Mouse (Mus musculus) neural tube, embryonic 11.5 days (tissue): ENCODE measurements around the gene Vmn2r13. TPM values are rescaled to one million over a fixed set of nuclear protein-coding genes. Genes with fewer than 3 reads are reported as not detected.

Experiments
- polyA plus RNA-seq: library from polyadenylated mRNA; unstranded; fragments of >200 nt; fragmentation: Nextera tagmentation; extraction: Ambion mirVana; gene quantifications from 2 replicates; pipeline ENCODE4 v1.2.1, GENCODE M21; 2014

Vmn2r13 gene
- polyA plus RNA-seq, 1 experiment from 2014 or later = not detected

Other genes with a start within 250 kb of the Vmn2r13 start
- gene Vmn2r10, start 185.7 kb downstream of the Vmn2r13 start, polyA plus RNA-seq = not detected in 2 replicates
- gene Vmn2r11, start 132.6 kb downstream of the Vmn2r13 start, polyA plus RNA-seq = not detected in 2 replicates
- not detected in 2 replicates for gene Vmn2r12, start 94.2 kb downstream of the Vmn2r13 start, polyA plus RNA-seq
- gene Vmn2r14, start 32.5 kb upstream of the Vmn2r13 start, polyA plus RNA-seq = not detected in 2 replicates
- gene Vmn2r15, start 105.4 kb upstream of the Vmn2r13 start, polyA plus RNA-seq = not detected in 2 replicates
- gene Vmn2r16, start 138.0 kb upstream of the Vmn2r13 start, polyA plus RNA-seq = not detected in 2 replicates
- gene Vmn2r17, start 227.5 kb upstream of the Vmn2r13 start, polyA plus RNA-seq = not detected in 2 replicates